ENCODE assay signal across 20 mouse cellular contexts in genomic region chr17:33902491-33902890, GRCm38 (mm10). TPM values are rescaled to one million over a fixed set of nuclear protein-coding genes. Genes with fewer than 3 reads are reported as not detected.
DNase-seq lines count a peak whose midpoint lies in the region; ATAC-seq and TF ChIP-seq lines count a peak whose summit lies in the region.
"Had no signal": no experiment of that assay in that cellular context is flagged by ENCODE, and none has a peak within 500 bp of the region (broad histone marks: within the 10 kb centered on the region; RNA-seq: fewer than 3 reads in every experiment).

No protein-coding gene starts in this region.

- 13% methylated on average over 7 of the region's 7 CpGs for WGBS in spleen, adult 2 months
- 22% methylated on average over 7 of the region's 7 CpGs for WGBS in liver, embryonic 15.5 days (ENCODE audit: insufficient replicate concordance)

- peaks cover 6% of the 10 kb centered on the region; the same call in 1 of the 2 replicates for H3K4me1 ChIP-seq in spleen, adult 2 months (ENCODE audit: control insufficient read depth, insufficient read depth, insufficient read length)
- peaks cover 75% of the 10 kb centered on the region for H3K4me1 ChIP-seq in liver, embryonic 15.5 days (replicated peaks)
- H3K4me1 ChIP-seq: embryonic facial prominence, embryonic 13.5 days; midbrain, embryonic 12.5 days had no signal

- TF ChIP-seq CTCF in spleen, adult 2 months (IDR thresholded peaks at IDR 0.05; ENCODE audit: extremely low read depth, insufficient read depth, insufficient read length, insufficient replicate concordance), result no peak

- no peaks in the 10 kb centered on the region for H3K36me3 ChIP-seq in spleen, adult 2 months (ENCODE audit: control insufficient read depth, insufficient read depth, low read length)
- H3K36me3 ChIP-seq in liver, embryonic 15.5 days (replicated peaks), result no peaks in the 10 kb centered on the region
- H3K36me3 ChIP-seq: embryonic facial prominence, embryonic 13.5 days; heart, embryonic 15.5 days; kidney, embryonic 15.5 days; midbrain, embryonic 12.5 days had no signal

- H3K9me3 ChIP-seq in liver, embryonic 15.5 days (replicated peaks), result no peaks in the 10 kb centered on the region
- H3K9me3 ChIP-seq: embryonic facial prominence, embryonic 13.5 days; heart, embryonic 15.5 days; kidney, embryonic 15.5 days; midbrain, embryonic 12.5 days had no signal

- peak overlapping the region; percentile 85 for H3K27ac ChIP-seq in spleen, adult 2 months (ENCODE audit: insufficient read depth, low read length)
- H3K27ac ChIP-seq in liver, embryonic 15.5 days (replicated peaks), result peak overlapping the region; percentile 67
- H3K27ac ChIP-seq: embryonic facial prominence, embryonic 13.5 days; heart, adult 2 months; kidney, embryonic 15.5 days; midbrain, embryonic 12.5 days had no signal

- ATAC-seq in granulocyte monocyte progenitor cell, adult 5-6 weeks (replicated peaks; ENCODE audit: poor library complexity, severe bottlenecking), result peak; percentile 55
- ATAC-seq in liver, embryonic 15.5 days (ENCODE audit: insufficient read depth), result no peak

- DNase-seq in spleen, adult 2 months (ENCODE audit: low read depth in 1 of 2, low spot score in 2 of 2), result peak in 1 of 2 experiments; percentile 20
- DNase-seq in spleen, postnatal 4 days (ENCODE audit: low spot score in 2 of 2), result no peak
- DNase-seq in right cerebral cortex, postnatal 36 days (ENCODE audit: low spot score in 2 of 2), result no peak
- no peak for DNase-seq in frontal cortex, postnatal 14 days (ENCODE audit: low spot score in 2 of 2)
- no peak for DNase-seq in layer of hippocampus, postnatal 10 days (ENCODE audit: low spot score in 2 of 2)
- DNase-seq in urinary bladder, postnatal 10 days (ENCODE audit: low spot score), result no peak
- DNase-seq: adrenal gland, adult 2 months; cerebellum, adult 11-12 months; gastrocnemius, postnatal 10 days; heart, adult 2 months; layer of hippocampus, postnatal 36 days; right cerebral cortex, adult 18-20 months; thymus, postnatal 14 days had no signal

- H3K4me2 ChIP-seq in liver, embryonic 15.5 days, result peak overlapping the region; percentile 41
- H3K4me2 ChIP-seq: embryonic facial prominence, embryonic 13.5 days; heart, embryonic 15.5 days; kidney, embryonic 15.5 days; midbrain, embryonic 12.5 days had no signal

- TF ChIP-seq POLR2A in spleen, adult 2 months (IDR thresholded peaks at IDR 0.05; ENCODE audit: low read depth, low read length), result no peak

- no peaks in the 10 kb centered on the region for H3K27me3 ChIP-seq in spleen, adult 2 months (ENCODE audit: control insufficient read depth, insufficient read depth, low read length)
- no peaks in the 10 kb centered on the region for H3K27me3 ChIP-seq in liver, embryonic 15.5 days
- H3K27me3 ChIP-seq: embryonic facial prominence, embryonic 13.5 days; heart, embryonic 15.5 days; kidney, embryonic 15.5 days; midbrain, embryonic 12.5 days had no signal

- H3K9ac ChIP-seq in liver, embryonic 15.5 days, result no peak overlapping the region
- H3K9ac ChIP-seq: embryonic facial prominence, embryonic 13.5 days; heart, embryonic 15.5 days; kidney, embryonic 15.5 days; midbrain, embryonic 12.5 days had no signal

- no peak overlapping the region for H3K4me3 ChIP-seq in spleen, adult 2 months (ENCODE audit: extremely low read depth, insufficient read depth, insufficient read length)
- no peak overlapping the region for H3K4me3 ChIP-seq in liver, embryonic 15.5 days (replicated peaks)
- H3K4me3 ChIP-seq: embryonic facial prominence, embryonic 13.5 days; heart, adult 2 months; heart, embryonic 15.5 days; kidney, embryonic 15.5 days; midbrain, embryonic 12.5 days had no signal

RNA-seq across cellular contexts. Expression of gene Platr17, which starts 2.4 kb away (rescaled TPM):
- 0.47 and 0.68 TPM in 2 replicates for polyA plus RNA-seq in spleen, adult 2 months (2012; rRNA removed)
- total RNA-seq in granulocyte monocyte progenitor cell, adult 5-6 weeks (2014; fragmentation: Nextera tagmentation), result 0.98 and 1.4 TPM in 2 replicates
- total RNA-seq in granulocyte monocyte progenitor cell, adult 5-6 weeks (2017), result 0.46 TPM in 1 of 2 replicates, not detected in the other
- polyA plus RNA-seq in liver, embryonic 15.5 days (2015; fragmentation: Nextera tagmentation; extraction: Ambion mirVana), result 0.35 and 0.38 TPM in 2 replicates
- total RNA-seq in layer of hippocampus, postnatal 10 days (2021), result 1 to 10 TPM in 1 of 2 experiments, under 1 TPM in 1; 0.87 to 1.1 TPM
- total RNA-seq: adrenal gland, adult 2 months; gastrocnemius, postnatal 10 days; heart, adult 2 months; layer of hippocampus, postnatal 36 days; liver, adult 2 months had no signal
- polyA plus RNA-seq: adrenal gland, adult 2 months; heart, adult 2 months; heart, embryonic 15.5 days had no signal

RNA-seq across cellular contexts. Expression of gene Daxx, which starts 6.7 kb away (rescaled TPM):
- 56.8 and 65.6 TPM in 2 replicates for polyA plus RNA-seq in spleen, adult 2 months (2012; rRNA removed)
- total RNA-seq in granulocyte monocyte progenitor cell, adult 5-6 weeks (2014; fragmentation: Nextera tagmentation), result 44.7 and 55.1 TPM in 2 replicates
- total RNA-seq in granulocyte monocyte progenitor cell, adult 5-6 weeks (2017), result 22.4 and 40.6 TPM in 2 replicates
- 18.7 and 20.4 TPM in 2 replicates for polyA plus RNA-seq in liver, embryonic 15.5 days (2015; fragmentation: Nextera tagmentation; extraction: Ambion mirVana)
- 10 to 100 TPM; 23.9 to 29.6 TPM for total RNA-seq in layer of hippocampus, postnatal 10 days (2021)

RNA-seq across cellular contexts. Expression of gene Kifc1, which starts 12.0 kb away (rescaled TPM):
- 11.5 and 15.3 TPM in 2 replicates for polyA plus RNA-seq in spleen, adult 2 months (2012; rRNA removed)
- 9.5 and 13.9 TPM in 2 replicates for total RNA-seq in granulocyte monocyte progenitor cell, adult 5-6 weeks (2014; fragmentation: Nextera tagmentation)
- 31.3 and 35.8 TPM in 2 replicates for total RNA-seq in granulocyte monocyte progenitor cell, adult 5-6 weeks (2017)
- 7.5 and 8.3 TPM in 2 replicates for polyA plus RNA-seq in liver, embryonic 15.5 days (2015; fragmentation: Nextera tagmentation; extraction: Ambion mirVana)
- total RNA-seq in layer of hippocampus, postnatal 10 days (2021), result 1 to 10 TPM; 5.6 to 6.8 TPM

RNA-seq across cellular contexts. Expression of gene Tapbp, which starts 13.2 kb away (rescaled TPM):
- 188 and 240 TPM in 2 replicates for polyA plus RNA-seq in spleen, adult 2 months (2012; rRNA removed)
- total RNA-seq in granulocyte monocyte progenitor cell, adult 5-6 weeks (2014; fragmentation: Nextera tagmentation), result 68.2 and 76.8 TPM in 2 replicates
- total RNA-seq in granulocyte monocyte progenitor cell, adult 5-6 weeks (2017), result 48.0 and 57.7 TPM in 2 replicates
- 33.3 and 35.7 TPM in 2 replicates for polyA plus RNA-seq in liver, embryonic 15.5 days (2015; fragmentation: Nextera tagmentation; extraction: Ambion mirVana)
- 10 to 100 TPM; 36.3 to 40.7 TPM for total RNA-seq in layer of hippocampus, postnatal 10 days (2021)

RNA-seq across cellular contexts. Expression of gene Zbtb22, which starts 13.2 kb away (rescaled TPM):
- 62.9 and 122 TPM in 2 replicates for polyA plus RNA-seq in spleen, adult 2 months (2012; rRNA removed)
- total RNA-seq in granulocyte monocyte progenitor cell, adult 5-6 weeks (2014; fragmentation: Nextera tagmentation), result 11.9 and 22.0 TPM in 2 replicates
- total RNA-seq in granulocyte monocyte progenitor cell, adult 5-6 weeks (2017), result 16.8 and 23.9 TPM in 2 replicates
- polyA plus RNA-seq in liver, embryonic 15.5 days (2015; fragmentation: Nextera tagmentation; extraction: Ambion mirVana), result 8.2 and 9.8 TPM in 2 replicates
- 10 to 100 TPM; 29.4 to 30.5 TPM for total RNA-seq in layer of hippocampus, postnatal 10 days (2021)
